Mouse (Mus musculus) embryonic facial prominence, embryonic 13.5 days (tissue): ENCODE results near the gene Msln. TPM values are rescaled to one million over a fixed set of nuclear protein-coding genes. Genes with fewer than 3 reads are reported as not detected.

Experiments used
- microRNA-seq: library from miRNA; unstranded; fragments of <30 nt; microRNA quantifications from one replicate; pipeline ENCODE4, GENCODE M21; 2016
- polyA plus RNA-seq: library from polyadenylated mRNA; unstranded; fragments of >200 nt; fragmentation: Nextera tagmentation; extraction: Ambion mirVana; gene quantifications from 2 replicates; pipeline ENCODE4 v1.2.1, GENCODE M21; 2015

Msln gene
- polyA plus RNA-seq, 1 experiment from 2014 or later, result 0.42 TPM

Small RNA genes within 50 kb of the gene (microRNA-seq; reads per million reads assigned to microRNA genes)
- gene Gm25083, result not detected
- gene Mir6966, result not detected

Other genes starting within 250 kb of the Msln start
- 9.1 and 11.1 TPM in 2 replicates for gene Sox8, start 183.7 kb downstream of the Msln start, polyA plus RNA-seq
- 28.7 and 33.8 TPM in 2 replicates for gene Lmf1, start 175.3 kb downstream of the Msln start, polyA plus RNA-seq
- 5.8 and 10.3 TPM in 2 replicates for gene Gng13, start 37.2 kb downstream of the Msln start, polyA plus RNA-seq
- gene Chtf18, start 27.0 kb downstream of the Msln start, polyA plus RNA-seq, result 31.6 and 35.9 TPM in 2 replicates
- gene Rpusd1, start 26.7 kb downstream of the Msln start, polyA plus RNA-seq, result 28.0 and 28.9 TPM in 2 replicates
- 0.83 TPM in 1 of 2 replicates, not detected in the other for gene Mslnl, start 18.3 kb downstream of the Msln start, polyA plus RNA-seq
- gene Narfl, start 19.4 kb upstream of the Msln start, polyA plus RNA-seq, result 24.7 and 24.9 TPM in 2 replicates
- gene Haghl, start 31.3 kb upstream of the Msln start, polyA plus RNA-seq, result 74.6 and 89.5 TPM in 2 replicates
- gene Ccdc78, start 32.2 kb upstream of the Msln start, polyA plus RNA-seq, result 0.20 and 0.25 TPM in 2 replicates
- gene Fam173a, start 38.5 kb upstream of the Msln start, polyA plus RNA-seq, result 65.3 and 78.1 TPM in 2 replicates
- not detected in 2 replicates for gene AC134908.4, start 41.3 kb upstream of the Msln start, polyA plus RNA-seq
- 43.4 and 50.1 TPM in 2 replicates for gene Metrn, start 42.8 kb upstream of the Msln start, polyA plus RNA-seq
- gene Fbxl16, start 54.7 kb upstream of the Msln start, polyA plus RNA-seq, result 3.6 and 4.2 TPM in 2 replicates
- 26.5 and 30.0 TPM in 2 replicates for gene Wdr24, start 69.2 kb upstream of the Msln start, polyA plus RNA-seq
- gene Jmjd8, start 74.5 kb upstream of the Msln start, polyA plus RNA-seq, result 48.3 and 52.8 TPM in 2 replicates
- 319 and 353 TPM in 2 replicates for gene Stub1, start 79.0 kb upstream of the Msln start, polyA plus RNA-seq
- 1.4 and 2.7 TPM in 2 replicates for gene Rhbdl1, start 82.9 kb upstream of the Msln start, polyA plus RNA-seq
- 1.3 and 2.9 TPM in 2 replicates for gene Gm20683, start 87.4 kb upstream of the Msln start, polyA plus RNA-seq
- gene Rhot2, start 90.5 kb upstream of the Msln start, polyA plus RNA-seq, result 26.4 and 31.4 TPM in 2 replicates
- gene Wdr90, start 107.1 kb upstream of the Msln start, polyA plus RNA-seq, result 30.0 and 31.2 TPM in 2 replicates
- gene Mcrip2, start 114.4 kb upstream of the Msln start, polyA plus RNA-seq, result 11.1 and 13.4 TPM in 2 replicates
- 47.1 and 50.6 TPM in 2 replicates for gene Mettl26, start 120.7 kb upstream of the Msln start, polyA plus RNA-seq
- gene Wfikkn1, start 126.5 kb upstream of the Msln start, polyA plus RNA-seq, result 0.56 and 0.73 TPM in 2 replicates
- gene Rab40c, start 165.3 kb upstream of the Msln start, polyA plus RNA-seq, result 32.9 and 36.6 TPM in 2 replicates
- 50.6 and 53.8 TPM in 2 replicates for gene Pigq, start 190.6 kb upstream of the Msln start, polyA plus RNA-seq
- not detected in 2 replicates for gene Nhlrc4, start 190.6 kb upstream of the Msln start, polyA plus RNA-seq
- 0.18 and 0.26 TPM in 2 replicates for gene A930017K11Rik, start 198.2 kb upstream of the Msln start, polyA plus RNA-seq
- gene Capn15, start 231.4 kb upstream of the Msln start, polyA plus RNA-seq, result 23.4 and 24.2 TPM in 2 replicates